Mouse (Mus musculus) heart, postnatal 4 days (tissue): ENCODE results near the gene Snrnp35. TPM values are rescaled to one million over a fixed set of nuclear protein-coding genes. Genes with fewer than 3 reads are reported as not detected.

Experiments
- DNase-seq: peaks from one replicate; pipeline ENCODE4 v3.0.0; 2021
- total RNA-seq, 2 experiments: library from RNA; stranded (reverse); gene quantifications; 2 replicates each; pipeline ENCODE4 v1.2.3; 2021

Snrnp35 gene
- total RNA-seq, 2 experiments from 2014 or later: 19.3 to 23.5 TPM

DNA sequence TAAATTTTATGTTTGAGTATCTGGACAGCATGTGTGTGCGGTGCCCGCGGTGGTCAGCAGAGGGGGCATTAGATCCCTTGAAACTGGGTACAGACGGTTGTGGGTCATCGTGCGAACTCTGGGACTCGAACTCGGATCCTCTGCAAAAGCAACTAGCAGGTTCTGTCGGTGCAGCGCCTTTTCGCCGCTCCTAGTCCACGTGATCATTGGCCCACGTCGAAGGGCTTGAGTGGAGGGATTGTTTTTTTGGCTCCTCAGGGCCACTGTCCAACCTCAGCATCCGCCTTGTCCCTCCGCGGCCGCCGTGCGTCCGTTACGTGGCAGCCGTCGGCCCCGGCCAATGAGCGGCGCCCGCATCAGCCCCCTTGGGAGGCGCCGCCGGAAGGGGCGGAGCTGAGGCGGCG, 57.5 kb downstream of the Snrnp35 start, which contains the start of gene Tmed2:
TSS of gene Tmed2 (plus strand) at position 313 of the 404 bp plus-strand sequence.
- peak; percentile 96 for DNase-seq

Other genes with a start within 250 kb of the Snrnp35 start
- 10 to 100 TPM; 45.9 to 52.2 TPM for gene Pitpnm2, start 233.4 kb upstream of the Snrnp35 start, total RNA-seq
- 10 to 100 TPM; 12.1 to 13.9 TPM for gene Mphosph9, start 155.2 kb upstream of the Snrnp35 start, total RNA-seq
- gene 2810006K23Rik, start 155.0 kb upstream of the Snrnp35 start, total RNA-seq: 10 to 100 TPM; 11.7 to 13.0 TPM
- gene Cdk2ap1, start 120.1 kb upstream of the Snrnp35 start, total RNA-seq: 100 to 1,000 TPM; 201 to 202 TPM
- 10 to 100 TPM; 72.7 to 76.8 TPM for gene Sbno1, start 57.1 kb upstream of the Snrnp35 start, total RNA-seq
- 100 to 1,000 TPM; 130 to 132 TPM for gene Kmt5a, start 43.2 kb upstream of the Snrnp35 start, total RNA-seq
- gene Rilpl2, start 4.8 kb upstream of the Snrnp35 start, total RNA-seq: 10 to 100 TPM in 1 of 2 experiments, 1 to 10 TPM in 1; 8.3 to 10.9 TPM
- 10 to 100 TPM; 50.3 to 53.6 TPM for gene Rilpl1, start 48.3 kb downstream of the Snrnp35 start, total RNA-seq
- gene Tmed2, start 57.6 kb downstream of the Snrnp35 start, total RNA-seq: 100 to 1,000 TPM; 217 to 226 TPM
- gene Ddx55, start 69.7 kb downstream of the Snrnp35 start, total RNA-seq: 1 to 10 TPM; 7.8 to 8.5 TPM
- gene Eif2b1, start 96.0 kb downstream of the Snrnp35 start, total RNA-seq: 10 to 100 TPM; 38.6 to 42.5 TPM
- 10 to 100 TPM; 20.1 to 23.9 TPM for gene Gtf2h3, start 96.0 kb downstream of the Snrnp35 start, total RNA-seq
- gene Atp6v0a2, start 145.4 kb downstream of the Snrnp35 start, total RNA-seq: 10 to 100 TPM; 37.0 to 37.2 TPM
- gene Dnah10, start 242.0 kb downstream of the Snrnp35 start, total RNA-seq: under 1 TPM in 1 of 2 experiments, not detected in 1; 0.02 TPM